Mouse (Mus musculus) testis, adult 2 months (tissue): Measurements from ENCODE around the gene Nop9. TPM values are rescaled to one million over a fixed set of nuclear protein-coding genes. Genes with fewer than 3 reads are reported as not detected.

Source experiments
- H3K27ac ChIP-seq: fragments of 200-500 bp; 2 replicates; pipeline ENCODE4 v1.5.1; 2012; ENCODE audit warnings: low read depth, low read length; ENCODE audit not compliant: control insufficient read depth, insufficient read depth
- H3K27me3 ChIP-seq: fragments of 200-500 bp; 2 replicates; pipeline ENCODE4 v1.6.1; 2012; ENCODE audit warnings: mild to moderate bottlenecking, low read length, moderate library complexity; ENCODE audit not compliant: control insufficient read depth, insufficient read depth
- H3K36me3 ChIP-seq: fragments of 200-500 bp; 2 replicates; pipeline ENCODE4 v1.6.1; 2012; ENCODE audit warnings: mild to moderate bottlenecking, low read length; ENCODE audit not compliant: control insufficient read depth, insufficient read depth
- H3K4me1 ChIP-seq: fragments of 200-500 bp; 2 replicates; pipeline ENCODE4 v1.6.1; 2012; ENCODE audit warnings: low read length; ENCODE audit not compliant: control insufficient read depth, insufficient read depth
- H3K4me3 ChIP-seq: fragments of 200-500 bp; 2 replicates; pipeline ENCODE4 v1.5.1; 2012; ENCODE audit warnings: low read depth, mild to moderate bottlenecking, low read length, moderate library complexity, mixed read lengths; ENCODE audit not compliant: control insufficient read depth
- CTCF ChIP-seq: fragments of 200-500 bp; IDR thresholded peaks from 2 replicates; pipeline ENCODE4 v1.5.1; 2012; ENCODE audit warnings: low read depth, mild to moderate bottlenecking, inconsistent platforms, low read length, moderate library complexity; ENCODE audit not compliant: control insufficient read depth, insufficient read depth, insufficient replicate concordance
- POLR2A ChIP-seq: fragments of 200-500 bp; IDR thresholded peaks from 2 replicates; pipeline ENCODE4 v1.6.1; 2012; ENCODE audit warnings: low read depth, mild to moderate bottlenecking, inconsistent platforms, low read length, moderate library complexity; ENCODE audit not compliant: control insufficient read depth
- polyA plus RNA-seq: library from polyadenylated mRNA; depleted of rRNA; stranded (reverse); fragments of >200 nt; gene quantifications from 2 replicates; pipeline ENCODE4 v1.2.3, GENCODE M21; 2012

Gene Nop9
- polyA plus RNA-seq, 1 experiment: 144 TPM

DNA sequence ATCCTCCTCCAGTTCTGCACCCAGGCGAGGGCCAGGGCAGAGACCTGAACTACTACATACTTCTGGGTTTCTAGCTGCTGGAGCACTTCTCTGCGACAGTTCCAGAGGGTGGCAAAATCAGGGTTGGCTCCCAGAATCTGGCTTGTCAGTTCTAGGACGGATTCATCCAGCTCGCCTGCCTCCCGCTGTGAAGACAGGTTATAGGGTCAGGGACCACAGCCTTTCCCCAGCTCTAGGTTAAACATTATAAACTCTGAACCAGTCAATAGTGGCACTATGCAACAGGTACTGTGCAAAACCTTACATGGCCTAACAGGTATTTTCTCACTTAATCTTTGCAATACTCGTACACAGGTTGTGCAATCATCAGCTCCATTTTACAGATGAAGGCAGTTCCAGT, 24.4 kb upstream of the Nop9 start:
- Histone ChIP-seq H3K27ac (no peak overlapping the region), H3K4me3 (no peak overlapping the region), H3K4me1 (peaks cover 4% of the 10 kb centered on the region), H3K36me3 (no peaks in the 10 kb centered on the region), H3K27me3 (no peaks in the 10 kb centered on the region)
- no peak for TF ChIP-seq POLR2A
- TF ChIP-seq CTCF: no peak

DNA sequence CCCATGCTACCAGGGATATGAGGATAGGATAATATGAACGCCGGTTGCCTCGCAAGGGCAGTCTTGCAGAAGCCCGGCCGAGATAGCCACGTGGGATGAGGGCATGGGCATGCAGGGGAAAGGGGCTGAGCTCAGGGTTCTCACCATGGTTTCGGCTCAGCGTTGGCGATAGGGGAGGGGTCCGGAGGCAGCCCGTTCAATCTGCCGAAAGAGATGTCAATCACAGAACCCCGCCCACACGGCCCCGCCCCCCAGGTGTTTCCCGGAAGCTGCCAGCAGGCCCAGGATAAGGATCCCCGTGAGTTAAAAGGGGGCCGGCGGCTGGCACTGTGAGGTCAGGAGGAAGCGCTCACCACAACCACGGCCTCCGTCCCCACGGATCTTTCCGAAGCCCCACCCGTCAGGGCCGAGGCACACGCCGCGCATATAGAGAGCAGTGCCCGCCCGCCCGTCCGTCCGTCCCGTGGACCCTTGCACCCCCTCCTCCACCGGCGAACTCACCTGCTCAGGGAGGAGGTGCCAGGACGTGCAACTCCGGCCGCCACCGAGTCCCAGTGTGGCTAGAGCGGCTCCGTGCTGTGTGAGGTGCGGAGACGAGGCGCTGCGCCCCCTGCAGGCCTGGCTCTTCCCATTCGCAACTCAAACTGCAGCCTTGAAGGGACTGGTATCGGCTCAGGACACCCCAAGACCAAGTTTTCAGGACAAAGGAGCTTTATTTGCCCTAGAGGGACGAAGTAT, 23.6 kb upstream of the Nop9 start, which contains the start of gene Rabggta:
TSS of gene Rabggta (minus strand) at position 564 of the 738 bp plus-strand sequence.
- no peaks in the 10 kb centered on the region for H3K27me3 ChIP-seq
- peak; percentile 97 for TF ChIP-seq CTCF
- TF ChIP-seq POLR2A: peak; percentile 39
- no peaks in the 10 kb centered on the region for H3K36me3 ChIP-seq
- peak within 1 kb of the TSS; percentile 32; the same call in 1 of the 2 replicates for H3K27ac ChIP-seq
- H3K4me1 ChIP-seq: peaks cover 4% of the 10 kb centered on the region
- H3K4me3 ChIP-seq: peak within 1 kb of the TSS; percentile 92

DNA sequence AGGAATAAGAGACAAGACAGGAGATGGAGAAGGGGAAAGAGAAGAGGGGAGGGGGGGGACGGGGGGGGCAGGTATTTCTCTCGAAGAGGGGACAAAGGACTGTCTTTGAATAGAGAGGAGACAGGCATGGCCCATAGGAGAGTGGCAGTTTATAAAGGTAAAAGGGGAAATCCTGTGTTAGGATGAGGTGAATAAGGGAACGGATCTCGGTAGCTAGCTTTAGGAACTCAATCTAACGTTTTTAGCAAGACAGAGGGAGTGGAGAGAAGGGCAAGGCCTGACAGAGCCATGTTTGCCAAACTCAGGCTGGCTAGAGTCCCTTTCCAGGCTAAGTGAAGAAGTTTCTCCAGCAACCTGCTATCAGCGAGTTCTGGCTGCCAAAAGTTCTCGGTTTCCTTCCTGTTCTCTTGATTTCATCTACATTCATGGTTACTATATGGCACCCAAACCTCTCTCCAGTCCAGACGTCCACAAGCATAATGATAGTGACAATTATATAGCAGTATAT, 23.0 kb upstream of the Nop9 start:
- Histone ChIP-seq H3K27me3 (no peaks in the 10 kb centered on the region), H3K27ac (0 out of 2 replicates have a peak overlapping the region, but pooled peaks have one; percentile 16), H3K4me1 (peaks cover 4% of the 10 kb centered on the region), H3K36me3 (no peaks in the 10 kb centered on the region), H3K4me3 (no peak overlapping the region)
- no peak for TF ChIP-seq CTCF
- no peak for TF ChIP-seq POLR2A

DNA sequence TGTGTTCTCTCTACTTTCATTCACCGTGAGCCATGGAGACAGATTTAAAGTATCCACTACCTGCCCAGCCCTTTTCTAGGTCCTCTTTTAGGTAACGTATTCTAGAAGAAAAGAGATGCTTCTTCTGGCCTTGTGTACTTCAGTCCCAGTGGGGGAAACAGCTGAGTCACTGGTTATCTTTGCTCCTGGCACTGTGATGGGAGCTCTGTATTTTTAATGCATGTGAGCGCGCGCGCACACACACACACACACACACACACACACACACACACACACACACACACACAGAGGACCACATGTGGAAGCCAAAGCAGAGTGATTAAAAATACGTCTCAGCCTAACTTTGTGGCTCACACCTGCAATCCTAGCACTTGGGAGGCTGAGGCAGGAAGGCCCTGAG, 22.1 kb upstream of the Nop9 start:
- peaks cover 4% of the 10 kb centered on the region for H3K4me1 ChIP-seq

DNA sequence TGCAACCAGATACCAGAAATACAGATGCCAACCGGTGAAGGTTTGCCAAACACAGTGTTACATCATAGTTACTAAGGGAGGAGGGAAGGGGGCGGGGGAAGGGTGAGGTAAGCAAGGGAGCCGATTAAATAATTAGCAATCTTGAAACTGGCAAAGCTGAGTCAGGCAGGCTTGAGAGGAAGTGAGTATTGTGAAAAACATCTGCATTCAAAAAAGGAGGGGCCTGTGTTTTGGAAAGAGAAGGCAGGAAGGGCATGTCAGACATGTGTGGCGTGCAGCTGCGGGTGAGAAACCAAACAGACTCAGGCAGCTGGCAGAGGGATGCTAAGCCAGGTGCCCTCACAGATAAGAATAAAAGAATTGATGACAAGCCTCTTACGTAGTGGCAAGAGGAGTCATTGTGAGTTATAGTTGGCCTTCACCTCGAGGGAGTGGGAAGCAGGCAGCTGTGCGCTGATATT, 21.1 kb upstream of the Nop9 start:
- Histone ChIP-seq H3K27ac (no peak overlapping the region), H3K4me1 (peaks cover 4% of the 10 kb centered on the region), H3K4me3 (no peak overlapping the region), H3K27me3 (no peaks in the 10 kb centered on the region), H3K36me3 (no peaks in the 10 kb centered on the region)
- TF ChIP-seq CTCF (no peak), POLR2A (no peak)

More for the DNA sequence above, 22.1 kb upstream of the Nop9 start:
- Histone ChIP-seq H3K36me3 (no peaks in the 10 kb centered on the region), H3K4me3 (no peak overlapping the region), H3K27ac (no peak overlapping the region), H3K27me3 (no peaks in the 10 kb centered on the region)
- TF ChIP-seq CTCF: no peak
- TF ChIP-seq POLR2A: no peak

DNA sequence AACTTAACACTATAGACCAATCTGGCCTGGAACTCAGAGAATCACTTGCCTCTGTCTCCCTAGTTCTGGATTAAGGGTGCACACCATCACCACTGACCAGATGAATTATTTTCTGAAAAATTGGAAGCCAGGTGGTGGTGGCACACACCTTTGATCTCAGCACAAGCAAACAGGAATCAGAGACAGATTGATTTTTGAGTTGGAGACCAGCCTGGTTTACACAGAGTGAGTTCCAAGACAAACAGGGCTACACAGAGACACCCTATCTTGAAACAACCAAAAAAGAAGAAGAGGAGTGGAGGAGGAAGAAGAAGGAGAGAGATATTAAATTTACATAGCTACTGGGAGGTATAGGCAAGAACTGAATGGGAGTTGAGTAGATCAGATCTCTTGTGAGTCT, 19.2 kb upstream of the Nop9 start:
- Histone ChIP-seq H3K4me3 (no peak overlapping the region), H3K36me3 (no peaks in the 10 kb centered on the region), H3K27me3 (no peaks in the 10 kb centered on the region), H3K4me1 (peaks cover 5% of the 10 kb centered on the region), H3K27ac (no peak overlapping the region)
- TF ChIP-seq POLR2A (no peak), CTCF (no peak)

DNA sequence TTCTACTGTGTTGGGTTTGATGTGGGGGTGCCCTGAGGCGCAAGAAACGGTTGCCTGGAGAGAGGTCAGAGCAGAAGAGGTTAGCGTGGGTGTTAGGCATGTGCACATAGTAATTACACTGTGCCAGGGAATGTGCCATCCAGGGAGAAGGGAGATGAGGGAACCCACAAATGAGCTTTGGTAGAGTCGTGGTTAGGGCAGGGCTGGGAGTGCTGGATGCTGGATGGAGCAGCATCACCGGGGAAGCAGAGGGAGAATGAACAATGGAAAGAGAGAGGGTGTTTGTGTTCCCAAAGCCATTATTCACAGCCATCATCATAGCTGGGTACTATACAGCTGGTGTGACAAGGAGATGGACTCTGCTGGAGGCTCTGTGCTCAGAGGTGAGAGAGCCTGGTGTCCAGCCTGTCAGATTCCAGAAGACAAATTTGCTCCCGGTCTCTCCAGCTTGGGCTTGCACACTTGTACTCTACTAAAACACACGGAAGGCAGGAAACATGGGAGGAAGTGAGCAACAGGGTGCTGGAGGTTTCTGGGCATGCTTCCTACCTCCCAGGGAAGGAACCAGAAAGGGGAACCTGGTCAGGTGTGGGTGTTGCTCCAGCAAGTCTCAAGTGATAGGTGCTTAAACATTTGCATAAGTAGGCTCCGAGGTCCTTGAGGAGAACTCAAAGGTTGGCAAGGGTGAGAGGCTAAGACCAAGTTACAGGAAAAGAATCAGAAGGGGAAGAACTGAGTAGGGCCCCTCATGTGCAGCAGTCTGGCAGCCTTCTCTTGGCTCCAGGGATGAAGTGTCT, 17.4 kb upstream of the Nop9 start:
- TF ChIP-seq CTCF: no peak
- 0 out of 2 replicates have a peak, but pooled peaks have one; percentile 36 for TF ChIP-seq POLR2A
- H3K36me3 ChIP-seq: no peaks in the 10 kb centered on the region
- no peak overlapping the region for H3K27ac ChIP-seq
- H3K4me1 ChIP-seq: peaks cover 2% of the 10 kb centered on the region; the same call in 1 of the 2 replicates
- H3K4me3 ChIP-seq: peak overlapping the region; percentile 68
- H3K27me3 ChIP-seq: no peaks in the 10 kb centered on the region
